Mouse (Mus musculus) limb, embryonic 11.5 days (tissue): ENCODE data around the gene Fbxw10. TPM values are rescaled to one million over a fixed set of nuclear protein-coding genes. Genes with fewer than 3 reads are reported as not detected.

Source experiments
- ATAC-seq: fragments of 200-750 bp; cut with Nextera tagmentation; 2 replicates; pipeline ENCODE4 v1.8.0; 2017; ENCODE audit warnings: low read depth; ENCODE audit not compliant: insufficient number of reproducible peaks, low FRiP score, low TSS enrichment
- DNase-seq: peaks from one replicate; pipeline ENCODE4 v3.0.0-alpha.2; 2015; ENCODE audit warnings: low spot score
- H3K27ac ChIP-seq: fragments of 300-500 bp; sonication (generic); replicated peaks from 2 replicates; pipeline ENCODE4 v1.5.1; 2014; ENCODE audit warnings: low read depth, mild to moderate bottlenecking, low read length
- H3K27me3 ChIP-seq: fragments of 300-500 bp; sonication (generic); 2 replicates; pipeline ENCODE4 v1.6.1; 2014; ENCODE audit warnings: mild to moderate bottlenecking, low read length, mixed read lengths; ENCODE audit not compliant: control insufficient read depth, insufficient read depth
- H3K36me3 ChIP-seq: fragments of 300-500 bp; sonication (generic); 2 replicates; pipeline ENCODE4 v1.6.1; 2014; ENCODE audit warnings: mild to moderate bottlenecking, low read length, moderate library complexity, mixed read lengths; ENCODE audit not compliant: control insufficient read depth, insufficient read depth
- H3K4me1 ChIP-seq: fragments of 300-500 bp; sonication (generic); 2 replicates; pipeline ENCODE4 v1.6.1; 2014; ENCODE audit warnings: low read length, mixed read lengths; ENCODE audit not compliant: control insufficient read depth, insufficient read depth
- H3K4me2 ChIP-seq: fragments of 300-500 bp; sonication (generic); 2 replicates; pipeline ENCODE4 v1.6.1; 2014; ENCODE audit warnings: low read depth, mild to moderate bottlenecking, moderate library complexity; ENCODE audit not compliant: severe bottlenecking
- H3K4me3 ChIP-seq: fragments of 300-500 bp; sonication (generic); 2 replicates; pipeline ENCODE4 v1.5.1; 2014; ENCODE audit warnings: low read depth, low read length
- H3K9ac ChIP-seq: fragments of 300-500 bp; sonication (generic); 2 replicates; pipeline ENCODE4 v1.6.1; 2014; ENCODE audit warnings: mild to moderate bottlenecking, low read length
- H3K9me3 ChIP-seq: fragments of 300-500 bp; sonication (generic); 2 replicates; pipeline ENCODE4 v1.6.1; 2016; ENCODE audit warnings: low read length; ENCODE audit not compliant: control insufficient read depth
- WGBS: fragments of 180-500 bp; shearing (Covaris S2); extraction: QIAGEN DNeasy Blood & Tissue Kit; methylation state at CpG from one replicate; pipeline ENCODE4 v1.1.7; 2014; 5-methylcytosine and 5-hydroxymethylcytosine counted together
- polyA plus RNA-seq: library from polyadenylated mRNA; unstranded; fragments of >200 nt; fragmentation: Nextera tagmentation; extraction: Ambion mirVana; gene quantifications from 2 replicates; pipeline ENCODE4 v1.2.1, GENCODE M21; 2014

Gene Fbxw10
- polyA plus RNA-seq, 1 experiment from 2014 or later = 0.67 TPM

DNA sequence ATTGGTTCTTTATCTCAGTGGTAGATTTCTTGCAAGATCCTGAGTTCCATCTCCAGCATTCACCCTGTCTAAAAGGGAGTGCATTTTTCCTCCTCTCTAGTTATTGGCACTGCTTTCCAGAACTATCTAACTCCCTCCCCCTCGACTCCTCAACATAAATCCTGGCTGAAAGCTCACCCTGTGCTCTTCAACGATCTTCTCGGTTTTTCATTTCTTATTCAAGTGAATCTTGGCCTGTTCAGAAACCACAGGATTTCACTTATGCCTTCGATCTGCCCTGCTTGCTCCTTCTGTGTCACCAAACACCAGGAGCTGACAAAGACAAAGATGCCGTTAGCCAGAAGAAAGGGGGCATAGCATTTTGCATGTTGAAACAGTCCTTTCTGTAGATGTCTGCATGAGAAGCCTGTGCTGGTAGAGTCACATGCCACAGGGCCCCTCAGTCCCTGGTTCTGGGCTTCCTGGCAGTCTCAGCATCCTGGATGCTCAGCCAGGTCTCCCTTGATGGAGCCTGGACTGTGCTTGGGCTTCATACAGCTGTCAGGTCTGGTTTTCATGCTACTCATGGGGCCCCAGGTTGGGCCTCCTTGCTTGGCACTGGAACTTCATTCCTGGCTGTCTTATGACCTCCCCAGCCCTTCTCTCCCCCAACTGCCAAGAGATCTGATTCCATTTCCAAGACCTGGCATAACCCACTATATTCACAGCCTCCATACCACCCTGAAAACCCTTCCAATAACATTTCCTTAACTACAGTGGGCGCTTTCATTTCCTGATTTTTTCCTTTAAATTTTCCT is 73.3 kb downstream of the Fbxw10 start:
- 0 out of 2 replicates have a peak overlapping the region, but pooled peaks have one; percentile 49 for H3K27ac ChIP-seq
- DNase-seq = no peak
- H3K4me3 ChIP-seq = no peak overlapping the region

DNA sequence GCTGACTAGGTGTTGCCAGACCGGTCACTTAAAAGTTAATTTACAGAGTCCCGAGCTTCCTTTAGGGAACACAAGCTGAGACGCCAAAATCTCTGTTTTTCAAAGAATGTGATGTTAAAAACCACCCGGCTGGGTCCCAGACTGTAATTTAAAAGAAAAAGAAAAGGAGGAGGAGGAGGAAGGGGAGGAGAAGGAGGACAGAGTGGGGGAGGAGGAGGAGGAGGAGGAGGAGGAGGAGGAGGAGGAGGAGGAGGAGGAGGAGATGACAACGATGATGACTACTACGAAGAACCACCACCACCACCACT is 73.8 kb downstream of the Fbxw10 start:
- Histone ChIP-seq H3K4me1 (peaks cover 6% of the 10 kb centered on the region; the same call in 1 of the 2 replicates), H3K4me3 (0 out of 2 replicates have a peak overlapping the region, but pooled peaks have one; percentile 19), H3K4me2 (no peak overlapping the region; the same call in 1 of the 2 replicates), H3K9me3 (no peaks in the 10 kb centered on the region), H3K27me3 (no peaks in the 10 kb centered on the region), H3K27ac (no peak overlapping the region), H3K9ac (no peak overlapping the region), H3K36me3 (no peaks in the 10 kb centered on the region)
- DNase-seq = no peak
- no peak for ATAC-seq
- WGBS = 8% methylated on average over 6 of the region's 6 CpGs

More for the DNA sequence above, 73.3 kb downstream of the Fbxw10 start:
- Histone ChIP-seq H3K4me1 (peaks cover 6% of the 10 kb centered on the region; the same call in 1 of the 2 replicates), H3K36me3 (no peaks in the 10 kb centered on the region), H3K4me2 (no peak overlapping the region), H3K9ac (no peak overlapping the region), H3K27me3 (no peaks in the 10 kb centered on the region), H3K9me3 (no peaks in the 10 kb centered on the region)
- 80% methylated on average over 6 of the region's 6 CpGs for WGBS
- no peak for ATAC-seq

DNA sequence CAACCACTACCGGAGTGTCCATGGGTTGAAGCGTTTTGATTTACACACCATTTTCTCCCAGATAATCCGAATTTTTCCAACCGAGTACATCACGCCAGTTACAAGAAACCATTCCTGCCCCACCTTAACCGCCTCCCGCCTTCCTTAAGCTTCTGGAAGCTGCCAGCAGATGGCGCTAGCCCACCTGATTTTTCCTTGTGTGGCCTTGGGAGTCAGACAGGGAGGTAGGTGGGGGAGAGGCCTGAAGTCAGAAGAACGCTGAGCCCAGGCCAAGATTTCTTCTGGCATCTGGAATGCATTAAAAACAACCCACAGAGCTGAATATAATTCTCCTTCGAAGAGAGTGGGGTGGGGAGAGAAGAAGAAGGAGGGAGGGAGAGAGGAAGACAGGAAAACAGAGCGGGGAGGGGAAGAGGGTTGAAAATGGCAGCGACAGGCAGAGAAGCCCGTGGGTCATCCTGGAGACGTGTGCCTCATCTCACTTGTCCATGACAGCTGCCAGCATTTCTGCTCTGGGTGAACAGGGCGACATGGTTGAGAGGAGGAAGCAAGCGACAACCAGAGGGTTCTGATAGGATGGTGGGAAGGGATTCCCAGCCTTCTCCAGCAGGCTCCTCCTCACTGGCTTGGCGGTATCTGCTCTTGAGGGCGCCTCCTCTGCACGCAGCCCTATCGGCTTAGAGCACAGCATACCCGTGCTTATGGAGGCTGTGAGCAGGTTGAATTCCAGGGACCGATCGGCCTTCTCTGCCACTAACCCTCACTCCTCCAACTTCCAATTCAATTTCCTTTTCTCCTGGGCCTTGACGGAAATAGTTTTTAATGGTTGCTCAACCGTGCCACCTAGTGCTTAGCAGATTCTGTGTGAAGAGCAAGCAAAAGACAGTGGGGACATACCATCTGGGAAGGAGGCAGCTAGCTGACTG is 74.4 kb downstream of the Fbxw10 start:
- no peaks in the 10 kb centered on the region for H3K9me3 ChIP-seq
- no peaks in the 10 kb centered on the region for H3K27me3 ChIP-seq
- H3K4me1 ChIP-seq = peaks cover 6% of the 10 kb centered on the region; the same call in 1 of the 2 replicates
- DNase-seq = peak; percentile 99
- peak overlapping the region; percentile 81 for H3K27ac ChIP-seq
- H3K9ac ChIP-seq = peak overlapping the region; percentile 24
- ATAC-seq = peak; percentile 90
- peak overlapping the region; percentile 49 for H3K4me2 ChIP-seq
- peak overlapping the region; percentile 19 for H3K4me3 ChIP-seq
- WGBS = 16% methylated on average over 25 of the region's 25 CpGs
- H3K36me3 ChIP-seq = no peaks in the 10 kb centered on the region

- Histone ChIP-seq H3K9ac (no peak overlapping the region), H3K27me3 (no peaks in the 10 kb centered on the region), H3K36me3 (no peaks in the 10 kb centered on the region), H3K27ac (no peak overlapping the region), H3K4me2 (no peak overlapping the region), H3K9me3 (no peaks in the 10 kb centered on the region), H3K4me3 (no peak overlapping the region), H3K4me1 (peaks cover 6% of the 10 kb centered on the region; the same call in 1 of the 2 replicates)
- no peak for DNase-seq
- no peak for ATAC-seq
- 88% methylated on average over 6 of the region's 6 CpGs for WGBS
Observed at GRCm38 (mm10) chr11:62924091-62924761, 77.4 kb downstream of the Fbxw10 start.

Other genes starting within 250 kb of the Fbxw10 start
- 20.6 TPM in 2 replicates for gene Lrrc75a, start 198.5 kb upstream of the Fbxw10 start, polyA plus RNA-seq
- 54.1 and 60.7 TPM in 2 replicates for gene Mmgt2, start 198.4 kb upstream of the Fbxw10 start, polyA plus RNA-seq
- gene Zfp287, start 115.2 kb upstream of the Fbxw10 start, polyA plus RNA-seq = 13.1 and 16.3 TPM in 2 replicates
- 0.99 TPM in 1 of 2 replicates, not detected in the other for gene Gm10428, start 94.0 kb upstream of the Fbxw10 start, polyA plus RNA-seq
- 33.8 and 36.1 TPM in 2 replicates for gene Zfp286, start 57.6 kb upstream of the Fbxw10 start, polyA plus RNA-seq
- gene Trim16, start 26.8 kb upstream of the Fbxw10 start, polyA plus RNA-seq = 4.3 and 4.8 TPM in 2 replicates
- 40.5 and 43.7 TPM in 2 replicates for gene Tvp23b, start 32.4 kb downstream of the Fbxw10 start, polyA plus RNA-seq
- 0.29 TPM in 1 of 2 replicates, not detected in the other for gene Cdrt4, start 104.1 kb downstream of the Fbxw10 start, polyA plus RNA-seq
- gene Tekt3, start 214.6 kb downstream of the Fbxw10 start, polyA plus RNA-seq = not detected in 2 replicates